Mouse (Mus musculus): ENCODE results near the gene Tprn.

- no peak for TF ChIP-seq CTCF (IDR thresholded peaks at IDR 0.05; ENCODE audit: low read depth, low read length)
- no peak for TF ChIP-seq POLR2A (IDR thresholded peaks at IDR 0.05; ENCODE audit: insufficient read depth, low read length)
Measured at GRCm38 (mm10) chr2:25217666-25218065, 44.8 kb upstream of the Tprn start.

Data from ES-Bruce4 (cell line).